Mouse (Mus musculus) heart, adult 11 months (tissue): Measurements from ENCODE around the gene Oasl1.
A peak's percentile ranks its signal among the peaks of the same experiment; 100 is the strongest.
"Not testable (repeated sequence)": the region's sequence is repeated elsewhere in the genome, so short reads cannot be mapped to it uniquely, and the experiment has no call there.

Experiments used
- DNase-seq: peaks from one replicate; pipeline ENCODE4 v3.0.0; 2022

The Oasl1 gene

GRCm38 (mm10) chr5:114922998-114923473 lies at the start of gene Oasl1:
Gene Oasl1, plus strand, starts transcription at chr5:114923240.
- DNase-seq = peak; percentile 96

GRCm38 (mm10) chr5:114875858-114876257 lies 47.2 kb upstream of the Oasl1 start:
- no peak for DNase-seq

DNA sequence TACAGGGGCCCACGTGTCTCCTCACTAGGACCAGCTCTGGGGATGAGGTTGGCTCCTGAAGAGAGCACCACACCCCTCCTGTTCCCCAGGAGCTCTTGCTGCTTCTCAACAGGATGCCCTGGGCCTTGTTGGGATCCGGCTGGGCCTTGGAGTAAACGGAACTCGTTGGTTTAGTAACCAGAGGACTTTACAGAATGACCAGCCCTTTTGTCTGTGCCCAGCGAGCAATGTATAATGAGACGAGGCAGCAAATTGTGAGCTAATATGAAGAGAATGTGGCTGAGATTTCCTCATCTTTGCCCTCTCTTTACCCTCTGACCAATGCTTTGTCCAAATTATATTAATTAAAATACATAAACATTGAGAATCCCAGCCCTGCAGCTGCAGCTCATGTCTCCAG lies 46.7 kb upstream of the Oasl1 start:
- DNase-seq = peak; percentile 80

- DNase-seq = peak; percentile 57
These were observed 45.6 kb upstream of the Oasl1 start for GRCm38 (mm10) chr5:114877487-114877886.

DNA sequence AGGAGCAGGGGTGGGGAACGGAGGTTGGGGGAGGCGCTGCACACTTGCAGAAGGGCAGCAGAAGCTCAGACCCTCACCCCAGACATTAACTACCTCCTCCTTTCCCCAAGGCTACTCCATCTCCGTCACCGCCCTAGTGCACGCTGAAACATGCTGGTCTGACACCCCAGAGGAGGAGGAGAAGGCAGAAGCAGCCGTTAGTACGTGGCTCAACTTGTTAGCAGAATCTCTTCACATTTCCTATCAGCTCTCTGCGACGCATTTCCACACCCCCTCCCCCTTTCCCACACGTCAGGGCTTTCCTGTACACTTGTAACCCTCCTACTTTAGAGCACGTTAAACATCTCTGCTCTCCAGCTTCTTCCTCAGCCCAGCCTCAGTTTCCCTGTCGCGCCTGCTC lies 43.6 kb upstream of the Oasl1 start:
- DNase-seq = peak; percentile 50

DNA sequence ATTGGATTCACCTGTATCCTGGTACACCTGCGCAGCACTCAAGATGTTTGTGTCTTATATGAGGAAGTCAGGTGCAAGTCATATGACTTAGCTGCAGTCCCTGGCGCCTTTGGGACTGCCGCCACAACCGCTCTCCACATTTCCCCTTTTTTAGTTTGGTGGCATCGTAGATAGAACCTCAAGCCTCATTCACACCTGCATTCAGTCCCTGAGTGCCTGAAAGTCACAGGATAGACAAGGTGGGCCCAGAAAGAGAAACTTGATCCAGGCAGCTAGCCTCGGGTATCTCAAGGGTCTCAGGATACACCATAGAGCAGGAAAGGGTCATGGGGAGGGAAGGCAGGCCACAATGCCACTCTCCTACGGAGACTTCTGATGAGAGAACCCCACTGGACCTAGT lies 40.7 kb upstream of the Oasl1 start:
- DNase-seq = peak; percentile 79

- peak; percentile 60 for DNase-seq
These were observed 40.0 kb upstream of the Oasl1 start for GRCm38 (mm10) chr5:114883022-114883421.

DNA sequence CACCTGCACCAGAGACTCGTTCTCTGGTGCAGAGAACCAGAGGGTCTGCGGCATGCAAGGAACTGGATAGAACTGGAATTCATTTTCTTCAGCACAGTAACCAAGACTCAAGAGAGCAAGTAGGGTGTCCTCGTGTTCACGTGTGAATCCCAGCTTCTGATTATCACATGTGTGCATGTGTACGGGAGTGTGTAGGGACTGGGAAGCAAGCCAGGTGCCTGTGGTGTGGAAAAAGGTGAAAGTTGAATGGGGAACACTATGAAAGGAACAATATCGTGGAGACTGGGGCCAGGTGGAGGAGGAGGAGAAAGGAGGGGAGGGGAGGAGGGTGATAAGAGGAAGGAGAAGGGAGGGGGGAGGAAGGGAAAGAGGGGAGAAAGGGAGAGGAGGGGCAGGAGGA lies 36.2 kb upstream of the Oasl1 start:
- DNase-seq = peak; percentile 54

- no peak for DNase-seq
These were observed 34.0 kb upstream of the Oasl1 start for GRCm38 (mm10) chr5:114888995-114889394.

- DNase-seq = peak; percentile 62
These were observed 27.5 kb upstream of the Oasl1 start for GRCm38 (mm10) chr5:114895542-114895941.

GRCm38 (mm10) chr5:114896688-114897373 lies 26.2 kb upstream of the Oasl1 start, which contains the start of gene Oasl2:
Gene Oasl2, plus strand, starts transcription at chr5:114896936.
- peak; percentile 76 for DNase-seq

DNA sequence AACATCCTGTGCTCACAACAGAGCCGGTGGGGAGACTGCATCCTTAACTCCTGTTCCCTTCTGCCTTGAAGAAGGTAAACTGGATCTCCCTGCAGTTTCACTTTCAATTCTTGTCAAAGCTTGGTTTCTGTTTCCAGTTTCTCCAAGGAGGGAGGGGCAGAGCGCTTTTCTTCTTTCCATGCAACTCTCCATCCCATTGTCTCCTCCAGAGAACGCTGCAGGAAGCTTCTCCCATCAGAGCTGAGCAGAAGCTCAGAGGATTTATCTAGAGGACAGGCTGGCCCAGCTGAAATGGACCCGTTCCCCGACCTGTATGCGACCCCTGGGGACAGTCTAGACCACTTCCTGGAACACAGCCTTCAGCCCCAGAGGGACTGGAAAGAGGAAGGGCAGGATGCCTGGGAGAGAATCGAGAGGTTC lies 25.7 kb upstream of the Oasl1 start:
- peak; percentile 98 for DNase-seq

DNA sequence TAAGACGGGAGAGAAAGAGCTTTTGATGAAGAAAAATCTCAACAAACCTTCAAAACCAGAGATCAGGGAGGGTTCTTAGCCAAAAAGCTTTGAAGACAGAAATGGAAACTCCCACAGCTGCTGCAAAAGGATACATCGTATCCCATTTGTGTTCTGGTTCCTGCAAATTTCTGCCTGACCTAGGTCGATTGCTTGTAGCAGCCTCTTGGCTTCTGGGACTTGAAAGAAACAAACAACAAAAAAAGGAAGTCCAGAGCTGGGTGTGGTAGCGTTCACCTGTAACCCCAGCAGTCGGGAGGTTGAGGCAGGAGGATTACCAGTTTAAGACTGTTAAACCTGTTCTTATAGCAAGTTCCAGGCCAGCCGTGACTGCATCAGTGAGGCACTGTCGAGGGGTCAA lies 24.2 kb upstream of the Oasl1 start:
- DNase-seq = peak; percentile 68

DNA sequence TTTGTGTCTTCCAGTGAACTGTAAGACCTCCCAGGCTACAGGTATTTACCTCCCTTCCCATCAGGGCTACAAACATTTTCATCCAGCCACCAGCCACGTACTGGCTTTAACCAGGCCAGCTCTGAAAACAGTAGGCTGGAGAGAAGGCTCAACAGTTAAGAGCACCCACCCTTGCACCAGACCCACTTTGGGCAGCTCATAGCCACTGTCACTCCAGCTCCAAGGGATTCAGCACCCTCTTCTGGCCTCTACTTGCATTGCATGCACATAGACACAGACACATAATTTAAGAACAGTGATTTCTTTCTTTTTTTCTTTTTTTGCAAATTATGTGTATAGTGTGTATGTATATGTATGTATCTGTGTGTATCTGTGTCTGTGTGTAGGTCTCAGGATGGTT lies 20.6 kb upstream of the Oasl1 start:
- peak; percentile 71 for DNase-seq

DNA sequence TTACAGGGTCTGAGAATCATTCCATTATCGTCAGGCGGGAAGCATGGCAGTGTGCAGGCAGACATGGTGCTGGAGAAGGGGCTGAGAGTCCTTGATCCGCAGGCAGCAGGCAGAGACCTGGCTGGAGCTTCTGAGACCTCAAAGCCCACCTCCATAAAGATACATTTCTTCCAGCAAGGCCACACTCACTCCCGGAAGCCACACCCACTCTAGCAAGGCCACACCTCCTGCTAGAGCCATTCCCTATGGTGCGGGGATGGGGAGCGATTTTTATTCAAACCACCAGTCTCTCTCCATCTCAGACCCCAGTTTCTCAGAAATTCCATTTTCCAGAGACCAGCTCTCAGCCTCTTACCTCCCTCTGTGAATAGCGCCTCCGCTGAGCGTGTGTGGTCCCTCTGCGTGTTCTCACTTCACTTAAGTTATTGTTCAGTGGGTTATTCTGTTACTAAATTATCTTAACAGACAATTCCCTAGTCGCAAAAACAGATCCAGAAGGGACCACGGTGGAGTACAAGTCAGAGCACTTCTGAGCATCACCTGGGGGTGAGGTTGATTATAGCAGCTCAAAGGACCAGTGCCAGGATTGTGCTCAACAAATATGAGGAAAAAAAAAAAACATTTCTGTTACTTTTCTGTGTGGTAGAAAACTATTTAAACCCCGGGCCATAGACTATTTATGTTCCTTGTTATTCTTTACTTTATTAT lies 14.3 kb upstream of the Oasl1 start:
- no peak for DNase-seq

GRCm38 (mm10) chr5:114913686-114914085 lies 9.4 kb upstream of the Oasl1 start:
- DNase-seq = no peak

GRCm38 (mm10) chr5:114914855-114915254 lies 8.2 kb upstream of the Oasl1 start:
- DNase-seq = no peak

GRCm38 (mm10) chr5:114915854-114916253 lies 7.2 kb upstream of the Oasl1 start:
- no peak for DNase-seq

DNA sequence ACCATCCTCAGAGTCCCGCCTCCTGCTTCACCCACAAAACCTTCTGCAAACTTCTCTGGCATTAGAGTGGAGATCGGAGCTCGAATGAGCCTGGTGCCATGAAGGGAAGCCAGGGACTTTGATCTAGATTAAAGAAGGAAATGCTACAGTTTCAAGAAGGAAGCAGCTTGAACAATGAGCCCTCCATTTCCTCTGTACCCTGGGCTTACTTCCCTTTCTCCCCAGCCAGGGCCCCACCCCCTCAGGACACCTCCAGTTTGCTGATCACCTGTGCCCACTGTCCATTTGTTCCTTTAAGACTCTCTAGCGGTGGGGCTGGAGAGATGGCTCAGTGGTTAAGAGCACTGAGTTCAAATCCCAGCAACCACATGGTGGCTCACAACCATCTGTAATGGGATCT lies 6.3 kb upstream of the Oasl1 start:
- DNase-seq = peak; percentile 95

DNA sequence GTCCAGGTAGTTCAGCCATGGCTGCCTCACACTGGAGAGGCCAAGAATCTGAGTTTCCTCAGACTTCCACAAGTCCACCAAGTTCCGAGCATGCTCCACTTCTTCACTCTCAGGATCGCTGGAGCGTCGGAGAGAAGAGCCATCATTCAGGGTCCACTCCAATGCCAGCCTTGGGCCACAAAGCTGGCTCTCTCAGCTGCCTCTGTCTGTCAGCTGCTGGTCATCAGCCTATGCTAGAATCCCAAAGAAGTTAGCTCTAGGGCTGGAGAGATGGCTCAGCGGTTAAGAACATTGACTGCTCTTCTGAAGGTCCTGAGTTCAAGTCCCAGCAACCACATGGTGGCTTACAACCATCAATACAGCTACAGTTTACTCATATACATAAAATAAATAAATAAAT lies 5.7 kb upstream of the Oasl1 start:
- DNase-seq = not testable (repeated sequence)

- DNase-seq = peak; percentile 93
These were observed 1.3 kb upstream of the Oasl1 start for GRCm38 (mm10) chr5:114921551-114922365.

DNA sequence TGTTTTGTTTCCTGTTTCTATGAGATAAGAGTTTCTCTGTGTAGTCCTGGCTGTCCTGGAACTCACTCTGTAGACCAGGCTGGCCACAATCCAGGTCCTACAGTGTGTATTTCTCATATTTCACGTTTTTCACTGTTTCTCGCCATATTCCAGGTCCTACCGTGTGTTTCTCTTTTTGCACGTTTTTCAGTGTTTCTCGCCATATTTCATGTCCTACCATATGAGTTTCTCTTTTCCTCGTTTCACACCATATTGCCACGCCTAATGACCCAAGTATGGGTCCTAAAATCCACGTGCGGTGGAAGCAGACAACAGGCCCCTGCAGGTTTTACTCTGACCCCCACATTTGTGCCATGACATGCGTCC lies 691 bp upstream of the Oasl1 start:
- no peak for DNase-seq

GRCm38 (mm10) chr5:114926153-114926684 lies 3.2 kb downstream of the Oasl1 start:
- no peak for DNase-seq
